Mouse (Mus musculus): ENCODE data around the gene Tceal6. TPM values are rescaled to one million over a fixed set of nuclear protein-coding genes. Genes with fewer than 3 reads are reported as not detected.

The Tceal6 gene
- 0.02 TPM in 1 of 2 replicates, not detected in the other for polyA plus RNA-seq (2012; rRNA removed)

GRCm38 (mm10) chrX:135210436-135211221 is at the start of gene Tceal6:
TSS of gene Tceal6 (minus strand) at chrX:135210687.

GRCm38 (mm10) chrX:135177532-135177931 is 33.0 kb downstream of the Tceal6 start, which contains the start of gene Gm15023:
TSS of gene Gm15023 (minus strand) at chrX:135177632.

Other genes with a start within 250 kb of the Tceal6 start
- 0.07 and 0.08 TPM in 2 replicates for gene Nxf2, start 245.9 kb downstream of the Tceal6 start, polyA plus RNA-seq (2012; rRNA removed)
- gene Zmat1, start 201.5 kb downstream of the Tceal6 start, polyA plus RNA-seq (2012; rRNA removed) = 0.41 and 0.56 TPM in 2 replicates
- not detected in 2 replicates for gene Gm15023, start 33.1 kb downstream of the Tceal6 start, polyA plus RNA-seq (2012; rRNA removed)
- gene Pramel3, start 91.6 kb upstream of the Tceal6 start, polyA plus RNA-seq (2012; rRNA removed) = not detected in 2 replicates
- gene Gm5128, start 162.6 kb upstream of the Tceal6 start, polyA plus RNA-seq (2012; rRNA removed) = not detected in 2 replicates
- not detected in 2 replicates for gene Gm7903, start 223.1 kb upstream of the Tceal6 start, polyA plus RNA-seq (2012; rRNA removed)

All from liver, embryonic 18 days (tissue).